Mouse (Mus musculus) CH12.LX (cell line): ENCODE data around the gene Slc4a1.
A peak's percentile ranks its signal among the peaks of the same experiment; 100 is the strongest.

ENCODE experiments used
- CHD1 ChIP-seq: IDR thresholded peaks from 2 replicates; pipeline ENCODE4 v1.6.1; 2012; ENCODE audit warnings: low read depth, low read length, improper control_type of control experiment, inconsistent platforms
- CHD2 ChIP-seq: IDR thresholded peaks from 2 replicates; pipeline ENCODE4 v1.6.1; 2011; ENCODE audit warnings: low read length, improper control_type of control experiment
- CTCF ChIP-seq, 2 experiments: IDR thresholded peaks in 1 of 2; conservative IDR thresholded peaks in 1 of 2; 2 replicates each; pipeline ENCODE4 v1.5.1; 2011 to 2012; ENCODE audit warnings: low read depth in 2 of 2, low read length in 2 of 2, improper control_type of control experiment in 1 of 2, inconsistent platforms in 1 of 2, mild to moderate bottlenecking in 1 of 2, moderate library complexity in 1 of 2
- MAX ChIP-seq: IDR thresholded peaks from 2 replicates; pipeline ENCODE4 v1.6.1; 2011; ENCODE audit warnings: low read length, improper control_type of control experiment
- NRF1 ChIP-seq: IDR thresholded peaks from 2 replicates; pipeline ENCODE4 v1.6.1; 2014; ENCODE audit warnings: low read depth, mild to moderate bottlenecking, inconsistent platforms, low read length, improper control_type of control experiment, moderate library complexity
- POLR2A ChIP-seq: IDR thresholded peaks from 2 replicates; pipeline ENCODE4 v1.6.1; 2011; ENCODE audit warnings: low read depth, mild to moderate bottlenecking, improper control_type of control experiment, low read length
- UBTF ChIP-seq: IDR thresholded peaks from 2 replicates; pipeline ENCODE4 v1.6.1; 2012; ENCODE audit warnings: low read depth, mild to moderate bottlenecking, inconsistent platforms, low read length, improper control_type of control experiment, moderate library complexity
- USF1 ChIP-seq: IDR thresholded peaks from 2 replicates; pipeline ENCODE4 v1.6.1; 2014; ENCODE audit warnings: low read depth, mild to moderate bottlenecking, inconsistent platforms, low read length, improper control_type of control experiment

DNA sequence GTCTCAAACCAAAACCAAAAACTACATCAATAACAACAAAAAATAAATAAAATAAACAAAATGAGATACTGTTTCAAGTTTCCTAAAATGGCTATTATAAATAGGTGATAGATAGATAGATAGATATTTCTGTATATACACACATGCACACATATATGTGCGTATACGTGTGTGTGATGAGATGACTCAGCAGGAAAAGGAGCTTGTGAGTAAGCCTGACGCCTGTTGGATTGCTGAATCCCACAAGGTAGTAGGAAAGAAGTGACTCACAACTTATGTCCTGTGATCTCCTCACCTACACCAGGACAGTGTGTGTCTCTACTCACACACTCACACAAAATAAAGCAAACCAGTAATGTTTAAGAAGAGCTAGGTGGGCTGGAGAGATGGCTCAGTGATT lies 16.8 kb upstream of the Slc4a1 start:
- no peak; the same call in 1 of the 2 replicates for TF ChIP-seq MAX
- TF ChIP-seq CTCF (conservative IDR thresholded peaks at IDR 0.05 in 1 of 2, IDR thresholded peaks at IDR 0.05 in 1 of 2; ENCODE audit: low read depth in 2 of 2, low read length in 2 of 2), result no peak
- TF ChIP-seq UBTF, result no peak
- no peak for TF ChIP-seq CHD2
- no peak for TF ChIP-seq USF1
- no peak for TF ChIP-seq POLR2A
- TF ChIP-seq NRF1, result no peak
- TF ChIP-seq CHD1, result 0 out of 2 replicates have a peak, but pooled peaks have one; percentile 35
